In genomic region chr5:140575381-140575866, GRCm38 (mm10) we compare ENCODE assay signal across 10 mouse cellular contexts. TPM values are rescaled to one million over a fixed set of nuclear protein-coding genes. Genes with fewer than 3 reads are reported as not detected.
DNase-seq lines count a peak whose midpoint lies in the region; ATAC-seq and TF ChIP-seq lines count a peak whose summit lies in the region.
"Had no signal": no experiment of that assay in that cellular context is flagged by ENCODE, and none has a peak within 500 bp of the region (broad histone marks: within the 10 kb centered on the region; RNA-seq: fewer than 3 reads in every experiment).

No protein-coding gene starts in this region.

- intact Hi-C loops in left cerebral cortex, postnatal 36 days (cut with DNase I) = no loop called here

- no peak for TF ChIP-seq CTCF in thymus, adult 2 months (IDR thresholded peaks at IDR 0.05; ENCODE audit: borderline replicate concordance, control insufficient read depth, extremely low read depth, insufficient read depth, low read length, poor library complexity)

- no peak overlapping the region for H3K4me3 ChIP-seq in thymus, adult 2 months (ENCODE audit: control insufficient read depth, insufficient read depth, low read length)
- H3K4me3 ChIP-seq in forebrain, embryonic 14.5 days (ENCODE audit: low read depth, low read length) = no peak overlapping the region
- H3K4me3 ChIP-seq: embryonic facial prominence, embryonic 13.5 days had no signal

- H3K4me2 ChIP-seq in forebrain, embryonic 14.5 days (ENCODE audit: low read length) = no peak overlapping the region
- H3K4me2 ChIP-seq: embryonic facial prominence, embryonic 13.5 days had no signal

- peak; percentile 56 for DNase-seq in adrenal gland, adult 2 months
- no peak for DNase-seq in adrenal gland, postnatal 4 days (ENCODE audit: low spot score in 2 of 2)
- DNase-seq in thymus, adult 2 months = peak; percentile 25
- no peak for DNase-seq in thymus, adult 18-20 months
- peak; percentile 33 for DNase-seq in kidney, adult 9 months
- DNase-seq in urinary bladder, postnatal 25 days (ENCODE audit: low spot score) = no peak
- no peak for DNase-seq in left cerebral cortex, postnatal 36 days (ENCODE audit: low spot score in 2 of 2)
- no peak for DNase-seq in forebrain, embryonic 14.5 days (ENCODE audit: low spot score)

- no peaks in the 10 kb centered on the region for H3K9me3 ChIP-seq in forebrain, embryonic 14.5 days (replicated peaks; ENCODE audit: control insufficient read depth, low read length)
- H3K9me3 ChIP-seq: embryonic facial prominence, embryonic 13.5 days had no signal

- H3K27me3 ChIP-seq in thymus, adult 2 months (ENCODE audit: control insufficient read depth, insufficient read depth, low read length) = no peaks in the 10 kb centered on the region
- H3K27me3 ChIP-seq in forebrain, embryonic 14.5 days (replicated peaks; ENCODE audit: control insufficient read depth, insufficient read depth, low read length) = no peaks in the 10 kb centered on the region
- H3K27me3 ChIP-seq: embryonic facial prominence, embryonic 13.5 days had no signal

- peaks cover 10% of the 10 kb centered on the region for H3K4me1 ChIP-seq in thymus, adult 2 months (replicated peaks; ENCODE audit: control insufficient read depth, insufficient read depth, low read length)
- peaks cover 10% of the 10 kb centered on the region; the same call in 1 of the 2 replicates for H3K4me1 ChIP-seq in forebrain, embryonic 14.5 days (ENCODE audit: control insufficient read depth, insufficient read depth, low read length)

- H3K9ac ChIP-seq in forebrain, embryonic 14.5 days (ENCODE audit: low read length) = no peak overlapping the region
- H3K9ac ChIP-seq: embryonic facial prominence, embryonic 13.5 days had no signal

- H3K27ac ChIP-seq in thymus, adult 2 months (ENCODE audit: control insufficient read depth, insufficient read depth, low read length) = peak overlapping the region; percentile 42; the same call in 1 of the 2 replicates
- H3K27ac ChIP-seq in forebrain, embryonic 14.5 days (ENCODE audit: low read depth, low read length) = no peak overlapping the region
- H3K27ac ChIP-seq: embryonic facial prominence, embryonic 13.5 days; macrophage had no signal

- WGBS in thymus, adult 2 months = 74% methylated on average over 5 of the region's 5 CpGs
- WGBS in forebrain, embryonic 14.5 days = 73% methylated on average over 5 of the region's 5 CpGs

- no peak for ATAC-seq in forebrain, embryonic 14.5 days

- no peaks in the 10 kb centered on the region for H3K36me3 ChIP-seq in thymus, adult 2 months (ENCODE audit: control insufficient read depth, insufficient read depth, low read length)
- H3K36me3 ChIP-seq in forebrain, embryonic 14.5 days (ENCODE audit: control insufficient read depth, insufficient read depth, low read length) = no peaks in the 10 kb centered on the region
- H3K36me3 ChIP-seq: embryonic facial prominence, embryonic 13.5 days had no signal

- TF ChIP-seq POLR2A in thymus, adult 2 months (IDR thresholded peaks at IDR 0.05; ENCODE audit: control insufficient read depth, extremely low read depth, insufficient read depth, low read length, poor library complexity) = no peak

RNA-seq across cellular contexts. Expression of gene Grifin, which starts 10.6 kb away (rescaled TPM):
- not detected for total RNA-seq in adrenal gland, adult 2 months (2021)
- not detected in 2 replicates for polyA plus RNA-seq in adrenal gland, adult 2 months (2012; rRNA removed)
- total RNA-seq in adrenal gland, postnatal 4 days (2021) = not detected
- 2.7 TPM in 2 replicates for polyA plus RNA-seq in thymus, adult 2 months (2012; rRNA removed)
- total RNA-seq in left cerebral cortex, postnatal 36 days (2021) = under 1 TPM in 1 of 2 experiments, not detected in 1; 0.94 TPM
- 0.38 TPM in 1 of 2 replicates, not detected in the other for polyA plus RNA-seq in forebrain, embryonic 14.5 days (2014; fragmentation: Nextera tagmentation; extraction: Ambion mirVana)
- polyA plus RNA-seq: embryonic facial prominence, embryonic 13.5 days; macrophage had no signal

RNA-seq across cellular contexts. Expression of gene Lfng, which starts 31.7 kb away (rescaled TPM):
- total RNA-seq in adrenal gland, adult 2 months (2021) = 10 to 100 TPM in 1 of 2 experiments, 1 to 10 TPM in 1; 9.5 to 14.5 TPM
- polyA plus RNA-seq in adrenal gland, adult 2 months (2012; rRNA removed) = 59.0 and 60.2 TPM in 2 replicates
- total RNA-seq in adrenal gland, postnatal 4 days (2021) = 10 to 100 TPM; 23.5 to 24.4 TPM
- 141 and 171 TPM in 2 replicates for polyA plus RNA-seq in thymus, adult 2 months (2012; rRNA removed)
- total RNA-seq in left cerebral cortex, postnatal 36 days (2021) = 10 to 100 TPM; 22.6 to 23.6 TPM
- polyA plus RNA-seq in forebrain, embryonic 14.5 days (2014; fragmentation: Nextera tagmentation; extraction: Ambion mirVana) = 30.9 TPM in 2 replicates

Comparison
In these comparisons a context has a peak if more than half of its experiments do, and no peak if none do; other contexts are left out.
1. DNase-seq: peak in adrenal gland, adult 2 months (single experiment), thymus, adult 2 months (single experiment) and kidney, adult 9 months (single experiment); none in adrenal gland, postnatal 4 days (0 of 2), thymus, adult 18-20 months (0 of 2), urinary bladder, postnatal 25 days (single experiment), left cerebral cortex, postnatal 36 days (0 of 2) and forebrain, embryonic 14.5 days (single experiment).